Mouse (Mus musculus) stomach, postnatal 0 days (tissue): ENCODE measurements around the gene Gpr183.

Experiments used
- CTCF ChIP-seq: IDR thresholded peaks from 2 replicates; pipeline ENCODE4 v1.5.1; 2016; ENCODE audit warnings: antibody characterized with exemption, low read depth, mild to moderate bottlenecking, moderate library complexity
- EP300 ChIP-seq: optimal IDR thresholded peaks from 2 replicates; pipeline ENCODE3; 2016; ENCODE audit warnings: antibody characterized with exemption

GRCm38 (mm10) chr14:121994171-121994700 is 29.2 kb upstream of the Gpr183 start:
- no peak for TF ChIP-seq CTCF
- TF ChIP-seq EP300 = no peak
